Mouse (Mus musculus) hindbrain, embryonic 16.5 days (tissue): ENCODE data around the gene Ngef. TPM values are rescaled to one million over a fixed set of nuclear protein-coding genes. Genes with fewer than 3 reads are reported as not detected.
A peak's percentile ranks its signal among the peaks of the same experiment; 100 is the strongest.

ENCODE experiments used
- ATAC-seq: fragments of 200-750 bp; cut with Nextera tagmentation; 2 replicates; pipeline ENCODE4 v1.8.0; 2017; ENCODE audit warnings: moderate TSS enrichment, moderate library complexity
- H3K27ac ChIP-seq: fragments of 300-500 bp; sonication (generic); 2 replicates; pipeline ENCODE4 v1.5.1; 2014; ENCODE audit warnings: low read depth, mild to moderate bottlenecking, control low read depth, low read length, moderate library complexity
- H3K27me3 ChIP-seq: fragments of 300-500 bp; sonication (generic); replicated peaks from 2 replicates; pipeline ENCODE4 v1.6.1; 2014; ENCODE audit warnings: low read length; ENCODE audit not compliant: control insufficient read depth, insufficient read depth
- H3K36me3 ChIP-seq: fragments of 300-500 bp; sonication (generic); 2 replicates; pipeline ENCODE4 v1.6.1; 2014; ENCODE audit warnings: mild to moderate bottlenecking, low read length, moderate library complexity, mixed read lengths; ENCODE audit not compliant: control insufficient read depth, insufficient read depth
- H3K4me1 ChIP-seq: fragments of 300-500 bp; sonication (generic); 2 replicates; pipeline ENCODE4 v1.6.1; 2014; ENCODE audit warnings: low read depth, low read length; ENCODE audit not compliant: control insufficient read depth, insufficient read depth
- H3K4me2 ChIP-seq: fragments of 300-500 bp; sonication (generic); 2 replicates; pipeline ENCODE4 v1.6.1; 2014; ENCODE audit warnings: mild to moderate bottlenecking, low read length, control low read depth, moderate library complexity
- H3K4me3 ChIP-seq: fragments of 300-500 bp; sonication (generic); 2 replicates; pipeline ENCODE4 v1.5.1; 2014; ENCODE audit warnings: mild to moderate bottlenecking, low read length, control low read depth, moderate library complexity
- H3K9ac ChIP-seq: fragments of 300-500 bp; sonication (generic); 2 replicates; pipeline ENCODE4 v1.6.1; 2014; ENCODE audit warnings: low read depth, mild to moderate bottlenecking, control low read depth, low read length, moderate library complexity
- H3K9me3 ChIP-seq: fragments of 300-500 bp; sonication (generic); 2 replicates; pipeline ENCODE4 v1.6.1; 2014; ENCODE audit warnings: mild to moderate bottlenecking, low read length, moderate library complexity; ENCODE audit not compliant: control insufficient read depth
- WGBS: fragments of 180-500 bp; shearing (Covaris S2); extraction: QIAGEN DNeasy Blood & Tissue Kit; methylation state at CpG from one replicate; pipeline ENCODE4 v1.1.7; 2014; 5-methylcytosine and 5-hydroxymethylcytosine counted together
- polyA plus RNA-seq: library from polyadenylated mRNA; unstranded; fragments of >200 nt; fragmentation: Nextera tagmentation; extraction: Ambion mirVana; gene quantifications from 2 replicates; pipeline ENCODE4 v1.2.1, GENCODE M21; 2015

Gene Ngef
- polyA plus RNA-seq, 1 experiment from 2014 or later = 28.9 TPM

- Histone ChIP-seq H3K9me3 (no peaks in the 10 kb centered on the region), H3K9ac (no peak overlapping the region), H3K4me3 (no peak overlapping the region), H3K4me2 (no peak overlapping the region; the same call in 1 of the 2 replicates), H3K36me3 (no peaks in the 10 kb centered on the region), H3K27ac (peak overlapping the region; percentile 59; the same call in 1 of the 2 replicates), H3K27me3 (no peaks in the 10 kb centered on the region), H3K4me1 (peaks cover 12% of the 10 kb centered on the region)
- ATAC-seq = peak; percentile 92
- WGBS = 28% methylated on average over 7 of the region's 7 CpGs
These were observed 1.1 kb upstream of the Ngef start for GRCm38 (mm10) chr1:87574785-87575184.

GRCm38 (mm10) chr1:87574353-87574752 is 683 bp upstream of the Ngef start:
- H3K4me2 ChIP-seq = no peak overlapping the region; the same call in 1 of the 2 replicates
- H3K27me3 ChIP-seq = no peaks in the 10 kb centered on the region
- no peak overlapping the region for H3K9ac ChIP-seq
- no peaks in the 10 kb centered on the region for H3K36me3 ChIP-seq
- no peak overlapping the region for H3K4me3 ChIP-seq
- no peaks in the 10 kb centered on the region for H3K9me3 ChIP-seq
- 20% methylated on average over 6 of the region's 6 CpGs for WGBS
- H3K27ac ChIP-seq = no peak overlapping the region
- ATAC-seq = peak; percentile 85
- H3K4me1 ChIP-seq = peaks cover 12% of the 10 kb centered on the region

GRCm38 (mm10) chr1:87573261-87573660 is 409 bp downstream of the Ngef start:
- H3K27me3 ChIP-seq = no peaks in the 10 kb centered on the region
- peaks cover 12% of the 10 kb centered on the region for H3K4me1 ChIP-seq
- 81% methylated on average over 5 of the region's 5 CpGs for WGBS
- H3K9me3 ChIP-seq = no peaks in the 10 kb centered on the region
- H3K4me3 ChIP-seq = no peak overlapping the region
- no peaks in the 10 kb centered on the region for H3K36me3 ChIP-seq
- H3K4me2 ChIP-seq = no peak overlapping the region
- ATAC-seq = no peak
- H3K9ac ChIP-seq = no peak overlapping the region
- no peak overlapping the region for H3K27ac ChIP-seq

GRCm38 (mm10) chr1:87568398-87568797 is 5.3 kb downstream of the Ngef start:
- H3K27ac ChIP-seq = no peak overlapping the region
- H3K36me3 ChIP-seq = no peaks in the 10 kb centered on the region
- H3K9ac ChIP-seq = no peak overlapping the region
- H3K4me1 ChIP-seq = no peaks in the 10 kb centered on the region
- no peak for ATAC-seq
- no peaks in the 10 kb centered on the region for H3K27me3 ChIP-seq
- H3K9me3 ChIP-seq = no peaks in the 10 kb centered on the region
- WGBS = 48% methylated on average over 6 of the region's 6 CpGs
- H3K4me3 ChIP-seq = no peak overlapping the region
- H3K4me2 ChIP-seq = no peak overlapping the region

GRCm38 (mm10) chr1:87565760-87566159 is 7.9 kb downstream of the Ngef start:
- Histone ChIP-seq H3K36me3 (no peaks in the 10 kb centered on the region), H3K4me1 (no peaks in the 10 kb centered on the region), H3K9ac (no peak overlapping the region), H3K9me3 (no peaks in the 10 kb centered on the region), H3K27me3 (no peaks in the 10 kb centered on the region), H3K4me2 (no peak overlapping the region), H3K4me3 (no peak overlapping the region), H3K27ac (no peak overlapping the region)
- no peak for ATAC-seq
- 90% methylated on average over 8 of the region's 8 CpGs for WGBS

- H3K9ac ChIP-seq = no peak overlapping the region
- peak; percentile 65 for ATAC-seq
- WGBS = 49% methylated on average over 3 of the region's 3 CpGs
- H3K27ac ChIP-seq = no peak overlapping the region
- H3K4me2 ChIP-seq = no peak overlapping the region
- H3K27me3 ChIP-seq = no peaks in the 10 kb centered on the region
- no peaks in the 10 kb centered on the region for H3K9me3 ChIP-seq
- no peaks in the 10 kb centered on the region for H3K36me3 ChIP-seq
- no peak overlapping the region for H3K4me3 ChIP-seq
- H3K4me1 ChIP-seq = no peaks in the 10 kb centered on the region
These were observed 10.7 kb downstream of the Ngef start for GRCm38 (mm10) chr1:87562967-87563366.

GRCm38 (mm10) chr1:87553586-87553985 is 20.1 kb downstream of the Ngef start:
- WGBS = 91% methylated on average over 1 of the region's 1 CpGs
- Histone ChIP-seq H3K4me2 (no peak overlapping the region), H3K4me1 (no peaks in the 10 kb centered on the region), H3K27ac (no peak overlapping the region), H3K9ac (no peak overlapping the region), H3K27me3 (no peaks in the 10 kb centered on the region), H3K4me3 (no peak overlapping the region), H3K9me3 (no peaks in the 10 kb centered on the region), H3K36me3 (no peaks in the 10 kb centered on the region)
- no peak for ATAC-seq

- Histone ChIP-seq H3K4me1 (no peaks in the 10 kb centered on the region; the same call in 1 of the 2 replicates), H3K9me3 (no peaks in the 10 kb centered on the region), H3K4me2 (no peak overlapping the region), H3K4me3 (no peak overlapping the region), H3K36me3 (no peaks in the 10 kb centered on the region), H3K27me3 (no peaks in the 10 kb centered on the region), H3K9ac (no peak overlapping the region), H3K27ac (no peak overlapping the region)
- 88% methylated on average over 3 of the region's 3 CpGs for WGBS
- no peak for ATAC-seq
These were observed 22.7 kb downstream of the Ngef start for GRCm38 (mm10) chr1:87551008-87551407.

- Histone ChIP-seq H3K27ac (no peak overlapping the region), H3K4me1 (no peaks in the 10 kb centered on the region; the same call in 1 of the 2 replicates), H3K9me3 (no peaks in the 10 kb centered on the region), H3K27me3 (no peaks in the 10 kb centered on the region), H3K9ac (no peak overlapping the region), H3K4me3 (no peak overlapping the region), H3K36me3 (no peaks in the 10 kb centered on the region), H3K4me2 (no peak overlapping the region)
- 0 out of 2 replicates have a peak, but pooled peaks have one; percentile 30 for ATAC-seq
- WGBS = 35% methylated on average over 7 of the region's 7 CpGs
These were observed 32.1 kb downstream of the Ngef start for GRCm38 (mm10) chr1:87541614-87542013.

- H3K27me3 ChIP-seq = no peaks in the 10 kb centered on the region
- no peak overlapping the region for H3K4me2 ChIP-seq
- 95% methylated on average over 1 of the region's 1 CpGs for WGBS
These were observed 36.7 kb downstream of the Ngef start for GRCm38 (mm10) chr1:87537008-87537407.

More at GRCm38 (mm10) chr1:87537008-87537407, 36.7 kb downstream of the Ngef start:
- no peak overlapping the region for H3K27ac ChIP-seq
- H3K9ac ChIP-seq = no peak overlapping the region
- no peaks in the 10 kb centered on the region for H3K4me1 ChIP-seq
- H3K36me3 ChIP-seq = no peaks in the 10 kb centered on the region
- no peak overlapping the region for H3K4me3 ChIP-seq
- ATAC-seq = no peak
- no peaks in the 10 kb centered on the region for H3K9me3 ChIP-seq
